Mouse (Mus musculus) thymus, postnatal 10 days (tissue): ENCODE data around the gene Usp7.

Experiments used
- DNase-seq, 2 experiments: peaks; one replicate each; pipeline ENCODE4 v3.0.0; 2021; ENCODE audit warnings: low spot score in 2 of 2

Gene Usp7

GRCm38 (mm10) chr16:8791949-8792557 is at the start of gene Usp7:
Usp7 (minus strand) TSS chr16:8792308.
- no peak for DNase-seq

DNA sequence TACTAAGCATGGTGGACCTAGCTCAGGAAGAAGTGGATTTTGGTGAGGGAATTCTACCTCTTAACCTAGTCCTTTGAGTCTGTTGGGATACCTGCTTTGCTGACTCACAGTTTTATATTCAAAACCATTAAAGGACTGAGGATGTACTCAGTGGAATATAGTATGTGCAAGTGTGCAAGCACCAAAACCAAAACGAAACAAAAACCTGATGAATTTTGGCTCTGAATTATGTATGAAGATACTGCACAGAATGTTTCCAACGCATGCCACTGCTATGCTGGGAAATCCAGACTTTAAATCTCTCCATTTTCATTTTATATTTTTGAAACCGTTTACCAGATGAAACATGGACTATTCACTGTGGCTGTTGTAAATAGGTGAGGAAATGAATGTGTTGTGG is 48.4 kb upstream of the Usp7 start:
- DNase-seq, result no peak

DNA sequence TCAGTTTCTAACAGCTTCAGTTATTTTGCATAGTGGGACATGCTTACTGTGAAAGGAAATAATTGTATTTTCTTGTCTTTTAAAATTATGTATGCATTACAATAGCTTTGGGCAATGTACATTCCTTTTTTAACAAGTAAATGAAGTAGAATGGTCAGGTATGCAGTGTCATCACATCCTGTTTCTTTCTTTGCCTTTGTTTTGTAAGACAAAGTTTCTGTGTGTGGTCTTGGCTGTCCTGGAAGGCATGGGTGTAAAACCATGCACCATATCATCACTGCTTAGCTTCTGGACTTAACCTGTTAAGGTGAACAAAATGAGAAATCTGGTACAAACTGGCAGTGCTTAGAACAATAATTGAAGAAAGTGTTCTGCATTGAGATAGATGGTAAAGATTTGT is 46.8 kb upstream of the Usp7 start:
- DNase-seq, result no peak

DNA sequence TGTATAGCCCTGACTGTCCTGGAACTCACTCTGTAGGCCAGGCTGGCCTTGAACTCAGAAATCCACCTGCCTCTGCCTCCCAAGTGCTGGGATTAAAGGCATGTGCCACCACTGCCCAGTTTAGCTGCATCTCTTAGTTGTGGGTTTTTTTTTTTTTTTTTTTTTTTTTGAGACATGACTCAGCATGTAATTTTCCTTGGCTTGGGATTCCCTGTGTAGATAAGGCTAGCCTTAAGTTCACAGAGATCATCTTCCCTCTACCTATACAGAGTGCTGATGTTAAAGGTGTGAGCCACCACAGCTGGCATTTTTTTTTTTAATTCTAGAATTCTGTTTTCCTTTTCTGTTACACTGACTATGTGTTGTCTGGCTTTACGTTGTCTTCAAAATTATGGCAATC is 45.5 kb upstream of the Usp7 start:
- DNase-seq, result no peak

DNA sequence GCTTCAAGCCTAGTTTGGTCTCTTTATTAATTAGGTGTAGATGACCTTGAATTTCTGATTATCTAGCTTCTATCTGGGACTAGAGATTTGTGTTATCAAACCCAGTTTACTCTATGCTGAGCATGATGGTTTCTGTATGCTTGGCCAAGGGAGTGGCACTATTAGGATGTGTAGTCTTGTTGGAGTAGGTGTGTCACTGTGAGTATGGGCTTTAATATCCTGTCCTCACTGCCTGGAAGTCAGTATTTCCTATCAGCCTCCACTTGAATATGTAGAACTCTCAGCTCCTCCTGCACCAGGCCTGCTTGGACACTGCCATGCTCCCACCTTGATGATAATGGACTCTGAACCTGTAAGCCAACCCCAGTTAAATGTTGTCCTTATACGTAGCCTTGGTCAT is 44.8 kb upstream of the Usp7 start:
- DNase-seq, result no peak

DNA sequence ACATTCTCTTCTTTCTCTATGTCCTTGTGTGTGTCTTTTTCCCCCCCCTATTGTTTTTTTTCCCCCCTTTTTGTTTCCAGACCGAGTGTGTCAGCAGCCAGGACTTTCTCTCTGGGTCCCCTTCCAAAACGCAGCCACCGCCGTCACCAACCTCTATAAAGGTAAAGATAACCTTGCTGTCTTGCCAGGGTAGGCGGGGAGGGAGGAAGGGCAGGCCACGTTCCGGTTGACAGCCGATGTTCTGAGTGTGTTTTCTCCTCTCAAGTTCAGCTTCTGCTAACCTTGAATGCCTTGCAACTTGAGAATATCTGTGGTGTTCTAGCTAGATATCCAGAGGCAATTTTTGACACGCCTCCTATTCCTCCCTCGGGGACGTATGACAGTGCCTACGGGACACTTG is 39.1 kb upstream of the Usp7 start:
- DNase-seq, result peak; percentile 10 to 18

DNA sequence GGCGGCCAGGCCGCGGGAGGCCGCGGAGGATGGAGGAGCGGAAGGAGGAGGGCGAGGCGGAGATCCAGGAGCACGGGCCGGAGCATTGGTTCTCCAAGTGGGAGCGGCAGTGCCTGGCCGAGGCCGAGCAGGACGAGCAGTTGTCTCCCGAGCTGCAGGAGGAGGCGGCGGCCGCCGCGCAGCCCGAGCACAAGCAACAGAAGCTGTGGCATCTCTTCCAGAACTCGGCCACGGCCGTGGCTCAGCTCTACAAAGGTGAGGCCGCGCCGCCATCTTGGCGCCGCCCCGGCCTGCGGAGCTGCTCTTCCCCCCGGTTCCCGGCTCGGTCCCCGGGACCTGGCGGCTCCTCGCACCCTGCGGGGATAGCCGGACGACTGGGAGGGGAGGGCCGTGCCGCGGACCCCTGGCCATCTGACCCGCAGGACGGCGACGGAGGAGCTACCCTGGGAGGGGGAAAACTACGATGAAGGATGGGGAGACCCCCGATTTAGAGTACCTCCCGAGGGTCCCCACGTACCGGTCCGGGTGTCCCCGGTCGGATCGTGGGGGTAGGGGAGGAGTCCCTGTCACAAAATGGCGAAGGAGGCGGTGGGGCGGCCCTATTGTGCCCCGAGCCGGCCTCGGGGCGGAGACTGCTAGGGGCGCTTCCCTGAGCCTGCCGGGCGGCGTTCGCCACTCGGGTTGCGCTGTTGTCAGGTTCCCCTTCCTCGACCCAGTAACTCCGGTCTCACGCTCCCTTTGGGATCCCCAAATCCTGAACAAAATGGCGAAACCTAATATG is 38.5 kb upstream of the Usp7 start:
- DNase-seq, result peak; percentile 65 to 70

- DNase-seq, result peak; percentile 95 to 98
Observed at GRCm38 (mm10) chr16:8829564-8830359, 37.7 kb upstream of the Usp7 start, which contains the start of gene 1810013L24Rik. 1810013L24Rik (plus strand) TSS chr16:8830100.

- peak in 1 of 2 experiments; percentile 28 for DNase-seq
Observed at GRCm38 (mm10) chr16:8828636-8829563, 36.8 kb upstream of the Usp7 start.

DNA sequence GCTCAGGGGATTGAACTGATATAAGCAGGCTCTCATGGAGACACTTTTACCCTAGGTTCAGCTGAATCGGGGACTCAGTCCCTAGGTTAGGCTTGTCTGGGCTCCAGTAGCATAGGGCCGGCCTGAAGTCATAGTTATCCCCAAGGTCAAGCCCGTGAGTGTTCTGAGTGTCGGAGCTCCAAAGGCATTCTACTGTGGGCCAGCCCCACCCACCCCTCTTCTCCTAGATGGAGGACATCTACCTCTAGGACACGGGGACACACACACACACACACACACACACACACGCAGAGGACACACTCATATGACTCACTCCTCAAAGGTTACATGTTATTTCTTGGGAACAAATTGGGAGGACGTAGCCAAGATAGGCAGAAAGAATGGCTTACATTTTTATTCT is 35.3 kb upstream of the Usp7 start:
- DNase-seq, result no peak

DNA sequence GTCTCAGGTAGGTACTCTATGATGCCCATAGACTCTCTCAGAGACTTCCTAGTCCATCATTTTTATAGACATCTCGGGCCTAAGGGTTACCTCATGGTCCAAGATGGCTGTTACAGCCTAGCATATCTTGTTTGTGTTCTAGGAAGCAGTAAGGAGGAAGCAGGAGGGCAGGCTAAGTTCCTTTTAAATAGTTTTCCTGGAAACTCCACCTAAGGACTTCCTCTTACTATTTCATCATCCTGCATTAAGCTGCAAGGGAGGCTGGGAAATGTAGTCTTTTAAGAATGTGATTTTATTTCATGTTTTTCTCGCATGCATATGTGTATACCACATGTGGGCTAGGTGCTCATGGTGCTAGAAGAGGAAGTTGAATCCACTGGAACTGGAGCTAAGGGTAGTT is 31.6 kb upstream of the Usp7 start:
- DNase-seq, result no peak

- no peak for DNase-seq
Observed at GRCm38 (mm10) chr16:8822586-8822985, 30.5 kb upstream of the Usp7 start.

- no peak for DNase-seq
Observed at GRCm38 (mm10) chr16:8821429-8821828, 29.3 kb upstream of the Usp7 start.

GRCm38 (mm10) chr16:8817872-8818271 is 25.8 kb upstream of the Usp7 start:
- no peak for DNase-seq

- DNase-seq, result no peak
Observed at GRCm38 (mm10) chr16:8810399-8811127, 18.5 kb upstream of the Usp7 start.

GRCm38 (mm10) chr16:8806703-8807102 is 14.6 kb upstream of the Usp7 start:
- DNase-seq, result peak in 1 of 2 experiments; percentile 51

DNA sequence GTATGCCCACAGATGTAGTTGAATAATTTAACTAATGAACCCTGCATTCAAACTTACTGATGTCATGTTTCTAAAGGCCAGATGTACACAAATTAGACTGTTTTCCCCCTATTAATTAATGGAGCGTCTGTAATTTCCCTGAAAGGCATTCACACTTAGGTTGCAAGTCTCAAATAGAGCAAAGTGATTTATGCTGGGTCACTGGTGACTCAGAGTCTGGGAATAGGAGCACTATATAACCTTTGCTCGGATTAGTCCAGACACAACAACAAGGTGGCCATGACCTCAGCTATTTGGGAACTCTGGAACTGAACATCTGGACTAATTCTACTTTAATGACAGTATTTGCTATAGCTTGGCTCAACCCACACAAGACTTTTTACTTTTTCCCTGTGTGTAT is 3.8 kb upstream of the Usp7 start:
- no peak for DNase-seq

DNA sequence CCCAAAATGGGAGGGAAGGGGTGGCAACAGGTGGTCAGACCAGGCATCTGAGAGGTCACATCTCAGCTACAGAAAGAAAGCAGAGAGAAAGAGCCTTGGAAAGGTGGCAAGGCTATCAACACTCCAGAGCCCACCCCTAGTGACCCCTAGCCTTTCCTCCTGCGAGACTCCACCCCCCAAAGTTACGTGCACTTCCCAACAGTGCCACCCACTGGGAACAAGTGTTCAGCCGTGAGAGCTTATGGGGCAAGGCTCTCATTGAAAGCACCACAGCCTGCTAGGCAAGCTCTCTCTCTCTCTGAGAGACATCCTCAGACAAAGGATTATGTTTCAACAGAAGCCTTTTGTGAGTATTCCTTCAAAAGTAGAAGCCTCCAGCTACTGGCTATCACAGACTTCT is 2.8 kb upstream of the Usp7 start:
- DNase-seq, result no peak

DNA sequence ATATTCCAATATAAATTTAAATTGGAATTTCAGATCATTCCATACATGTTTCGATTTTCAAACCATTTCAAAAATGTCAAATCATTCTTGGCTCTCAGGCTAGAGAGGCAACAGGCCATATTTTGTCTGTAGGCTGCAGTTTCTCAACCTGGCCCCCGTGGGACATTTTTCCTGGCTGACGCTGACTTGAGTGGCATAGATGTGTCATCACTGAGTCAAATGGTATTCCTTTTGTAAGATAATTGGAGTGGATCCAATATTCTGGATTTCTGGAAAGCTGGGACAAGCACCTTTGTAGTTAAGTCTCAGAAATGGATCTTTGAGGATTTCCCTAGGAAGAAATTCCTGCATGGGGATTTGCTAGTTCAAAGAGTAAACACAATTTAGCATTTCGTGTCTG is 1.2 kb downstream of the Usp7 start:
- no peak for DNase-seq

- DNase-seq, result no peak
Observed at GRCm38 (mm10) chr16:8784753-8785152, 7.4 kb downstream of the Usp7 start.
